Mouse (Mus musculus): ENCODE data around the gene Zkscan7. TPM values are rescaled to one million over a fixed set of nuclear protein-coding genes. Genes with fewer than 3 reads are reported as not detected.
A peak's percentile ranks its signal among the peaks of the same experiment; 100 is the strongest.

The Zkscan7 gene
- polyA plus RNA-seq, 1 experiment from 2014 or later: 5.8 TPM

- no peak for ATAC-seq (ENCODE audit: insufficient number of reproducible peaks, low FRiP score, low TSS enrichment, low read depth)
- H3K9ac ChIP-seq: no peak overlapping the region
- H3K27me3 ChIP-seq: no peaks in the 10 kb centered on the region
- peaks cover 68% of the 10 kb centered on the region for H3K36me3 ChIP-seq
- peaks cover 10% of the 10 kb centered on the region for H3K4me1 ChIP-seq
- H3K4me3 ChIP-seq: no peak overlapping the region
- H3K9me3 ChIP-seq: no peaks in the 10 kb centered on the region
- H3K27ac ChIP-seq: no peak overlapping the region
- no peak overlapping the region for H3K4me2 ChIP-seq
These were observed 24.7 kb upstream of the Zkscan7 start for GRCm38 (mm10) chr9:122860752-122861151.

- Histone ChIP-seq H3K4me1 (peaks cover 13% of the 10 kb centered on the region), H3K9me3 (no peaks in the 10 kb centered on the region), H3K4me3 (no peak overlapping the region), H3K36me3 (peaks cover 41% of the 10 kb centered on the region), H3K27ac (no peak overlapping the region), H3K4me2 (no peak overlapping the region), H3K9ac (no peak overlapping the region), H3K27me3 (no peaks in the 10 kb centered on the region)
- no peak for ATAC-seq (ENCODE audit: insufficient number of reproducible peaks, low FRiP score, low TSS enrichment, low read depth)
- 88% methylated on average over 2 of the region's 2 CpGs for WGBS
These were observed 21.8 kb upstream of the Zkscan7 start for GRCm38 (mm10) chr9:122863731-122864130.

- Histone ChIP-seq H3K27me3 (no peaks in the 10 kb centered on the region), H3K9me3 (no peaks in the 10 kb centered on the region), H3K4me1 (peaks cover 13% of the 10 kb centered on the region), H3K4me3 (peak overlapping the region; percentile 78), H3K27ac (no peak overlapping the region), H3K36me3 (peaks cover 30% of the 10 kb centered on the region), H3K4me2 (peak overlapping the region; percentile 52), H3K9ac (no peak overlapping the region; the same call in 1 of the 2 replicates)
- WGBS: 62% methylated on average over 3 of the region's 3 CpGs
- no peak for ATAC-seq (ENCODE audit: insufficient number of reproducible peaks, low FRiP score, low TSS enrichment, low read depth)
These were observed 20.6 kb upstream of the Zkscan7 start for GRCm38 (mm10) chr9:122864848-122865247.

- peak; percentile 83; the same call in 1 of the 2 replicates for ATAC-seq (ENCODE audit: insufficient number of reproducible peaks, low FRiP score, low TSS enrichment, low read depth)
- Histone ChIP-seq H3K9ac (peak within 1 kb of the TSS; percentile 90), H3K4me2 (peak within 1 kb of the TSS; percentile 52), H3K36me3 (peaks cover 21% of the 10 kb centered on the region), H3K9me3 (no peaks in the 10 kb centered on the region), H3K4me1 (peaks cover 13% of the 10 kb centered on the region), H3K4me3 (peak within 1 kb of the TSS; percentile 78), H3K27ac (peak within 1 kb of the TSS; percentile 87), H3K27me3 (peaks cover 4% of the 10 kb centered on the region; the same call in 1 of the 2 replicates)
- under 1% methylated on average over 34 of the region's 34 CpGs for WGBS
These were observed 19.8 kb upstream of the Zkscan7 start, which contains the start of gene Zfp445 for GRCm38 (mm10) chr9:122865697-122866166. Zfp445 (minus strand) TSS chr9:122866006.

- no peak overlapping the region for H3K27ac ChIP-seq
- no peaks in the 10 kb centered on the region for H3K9me3 ChIP-seq
- peak overlapping the region; percentile 50 for H3K4me2 ChIP-seq
- no peak overlapping the region; the same call in 1 of the 2 replicates for H3K9ac ChIP-seq
- peaks cover 13% of the 10 kb centered on the region for H3K4me1 ChIP-seq
- H3K36me3 ChIP-seq: peaks cover 17% of the 10 kb centered on the region
- 72% methylated on average over 4 of the region's 4 CpGs for WGBS
- no peak for ATAC-seq (ENCODE audit: insufficient number of reproducible peaks, low FRiP score, low TSS enrichment, low read depth)
- peaks cover 4% of the 10 kb centered on the region; the same call in 1 of the 2 replicates for H3K27me3 ChIP-seq
- peak overlapping the region; percentile 78 for H3K4me3 ChIP-seq
These were observed 19.3 kb upstream of the Zkscan7 start for GRCm38 (mm10) chr9:122866192-122866591.

- H3K27me3 ChIP-seq: peaks cover 4% of the 10 kb centered on the region; the same call in 1 of the 2 replicates
- H3K4me1 ChIP-seq: no peaks in the 10 kb centered on the region
- H3K9ac ChIP-seq: no peak overlapping the region
- no peaks in the 10 kb centered on the region for H3K9me3 ChIP-seq
- no peak overlapping the region for H3K27ac ChIP-seq
- H3K4me2 ChIP-seq: no peak overlapping the region
- H3K4me3 ChIP-seq: no peak overlapping the region
- ATAC-seq (ENCODE audit: insufficient number of reproducible peaks, low FRiP score, low TSS enrichment, low read depth): no peak
- no peaks in the 10 kb centered on the region for H3K36me3 ChIP-seq
- 81% methylated on average over 4 of the region's 4 CpGs for WGBS
These were observed 12.9 kb upstream of the Zkscan7 start for GRCm38 (mm10) chr9:122872595-122872994.

- WGBS: 57% methylated on average over 1 of the region's 1 CpGs
- H3K4me2 ChIP-seq: no peak overlapping the region
- no peaks in the 10 kb centered on the region for H3K4me1 ChIP-seq
- peaks cover 4% of the 10 kb centered on the region; the same call in 1 of the 2 replicates for H3K27me3 ChIP-seq
- H3K4me3 ChIP-seq: no peak overlapping the region
- no peaks in the 10 kb centered on the region for H3K36me3 ChIP-seq
- no peak for ATAC-seq (ENCODE audit: insufficient number of reproducible peaks, low FRiP score, low TSS enrichment, low read depth)
- H3K27ac ChIP-seq: no peak overlapping the region
- H3K9me3 ChIP-seq: no peaks in the 10 kb centered on the region
- no peak overlapping the region for H3K9ac ChIP-seq
These were observed 10.8 kb upstream of the Zkscan7 start for GRCm38 (mm10) chr9:122874653-122875052.

- H3K4me2 ChIP-seq: no peak overlapping the region
- H3K27ac ChIP-seq: no peak overlapping the region
- no peaks in the 10 kb centered on the region for H3K4me1 ChIP-seq
- H3K9me3 ChIP-seq: no peaks in the 10 kb centered on the region
- WGBS: 94% methylated on average over 2 of the region's 2 CpGs
- H3K9ac ChIP-seq: no peak overlapping the region
- no peak overlapping the region for H3K4me3 ChIP-seq
- H3K27me3 ChIP-seq: peaks cover 4% of the 10 kb centered on the region; the same call in 1 of the 2 replicates
- no peaks in the 10 kb centered on the region for H3K36me3 ChIP-seq
- no peak for ATAC-seq (ENCODE audit: insufficient number of reproducible peaks, low FRiP score, low TSS enrichment, low read depth)
These were observed 10.3 kb upstream of the Zkscan7 start for GRCm38 (mm10) chr9:122875145-122875544.

- H3K4me2 ChIP-seq: peak overlapping the region; percentile 59
- peak overlapping the region; percentile 77 for H3K4me3 ChIP-seq
- H3K27me3 ChIP-seq: no peaks in the 10 kb centered on the region
- peak overlapping the region; percentile 74 for H3K9ac ChIP-seq
- peak overlapping the region; percentile 30 for H3K27ac ChIP-seq
- peak; percentile 71; the same call in 1 of the 2 replicates for ATAC-seq (ENCODE audit: insufficient number of reproducible peaks, low FRiP score, low TSS enrichment, low read depth)
- peaks cover 14% of the 10 kb centered on the region; the same call in 1 of the 2 replicates for H3K36me3 ChIP-seq
- no peaks in the 10 kb centered on the region for H3K4me1 ChIP-seq
- no peaks in the 10 kb centered on the region for H3K9me3 ChIP-seq
- 7% methylated on average over 54 of the region's 54 CpGs for WGBS
These were observed 1.1 kb downstream of the Zkscan7 start for GRCm38 (mm10) chr9:122886372-122887179.

- Histone ChIP-seq H3K9me3 (no peaks in the 10 kb centered on the region), H3K27me3 (no peaks in the 10 kb centered on the region), H3K9ac (no peak overlapping the region), H3K27ac (no peak overlapping the region), H3K4me1 (peaks cover 5% of the 10 kb centered on the region; the same call in 1 of the 2 replicates), H3K4me3 (no peak overlapping the region), H3K4me2 (no peak overlapping the region), H3K36me3 (peaks cover 1% of the 10 kb centered on the region)
- ATAC-seq (ENCODE audit: insufficient number of reproducible peaks, low FRiP score, low TSS enrichment, low read depth): no peak
- 83% methylated on average over 2 of the region's 2 CpGs for WGBS
These were observed 15.6 kb downstream of the Zkscan7 start for GRCm38 (mm10) chr9:122901047-122901446.

GRCm38 (mm10) chr9:122902717-122903535, 17.4 kb downstream of the Zkscan7 start:
- Histone ChIP-seq H3K9ac (peak overlapping the region; percentile 51), H3K36me3 (no peaks in the 10 kb centered on the region), H3K4me3 (peak overlapping the region; percentile 53), H3K4me1 (peaks cover 5% of the 10 kb centered on the region; the same call in 1 of the 2 replicates), H3K9me3 (no peaks in the 10 kb centered on the region), H3K27ac (no peak overlapping the region), H3K4me2 (peak overlapping the region; percentile 70), H3K27me3 (no peaks in the 10 kb centered on the region)
- WGBS: 13% methylated on average over 32 of the region's 32 CpGs
- ATAC-seq (ENCODE audit: insufficient number of reproducible peaks, low FRiP score, low TSS enrichment, low read depth): peak; percentile 74

Measured in limb, embryonic 15.5 days (tissue).